Mouse (Mus musculus): Measurements from ENCODE around the gene Wnt7a.

The Wnt7a gene

GRCm38 (mm10) chr6:91410961-91411368, at the start of gene Wnt7a:
Wnt7a (minus strand) TSS chr6:91411363.
- DNase-seq (ENCODE audit: extremely low read depth, low read depth): no peak

GRCm38 (mm10) chr6:91459471-91459870, 48.3 kb upstream of the Wnt7a start:
- no peak for DNase-seq (ENCODE audit: extremely low read depth, low read depth)

DNA sequence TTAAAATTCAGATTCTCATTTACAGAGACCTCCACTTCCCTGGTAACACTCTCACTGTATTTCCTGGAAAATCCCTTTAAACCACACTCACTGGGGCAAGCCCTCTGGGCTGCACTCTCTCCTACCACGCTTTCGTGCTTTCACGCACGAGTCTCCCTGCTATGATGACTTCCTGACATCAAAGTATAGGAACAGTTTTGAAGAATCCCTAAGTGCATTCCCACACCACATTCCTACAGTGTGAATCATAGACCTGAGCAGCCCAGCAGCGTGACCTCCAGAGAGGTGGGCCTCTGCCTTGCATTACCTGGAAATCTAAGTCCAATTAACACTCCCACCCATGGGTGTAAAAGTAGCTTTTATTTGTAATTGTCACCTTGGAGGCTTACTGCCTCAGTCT, 43.4 kb upstream of the Wnt7a start:
- no peak for DNase-seq (ENCODE audit: extremely low read depth, low read depth)

DNA sequence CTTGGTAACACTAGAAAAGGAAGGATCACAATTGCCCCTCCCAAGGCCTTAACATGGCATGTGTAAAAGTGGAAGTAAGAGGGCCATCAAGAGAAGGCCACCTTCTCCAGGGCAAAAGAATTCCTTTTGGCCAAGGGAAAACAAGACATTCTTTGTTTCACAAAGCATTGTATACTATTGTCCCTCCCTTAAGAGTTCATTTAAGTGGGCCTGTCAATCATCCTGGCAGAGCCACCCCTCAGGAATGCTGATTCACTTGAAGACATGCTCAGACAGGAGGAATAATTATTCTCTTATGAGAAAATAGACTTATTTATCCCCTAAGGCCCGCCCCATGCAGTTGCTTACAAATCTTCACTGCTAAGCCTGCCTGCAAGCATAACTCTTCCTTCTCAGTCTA, 40.9 kb upstream of the Wnt7a start:
- no peak for DNase-seq (ENCODE audit: extremely low read depth, low read depth)

GRCm38 (mm10) chr6:91449472-91450225, 38.5 kb upstream of the Wnt7a start:
- no peak for DNase-seq (ENCODE audit: extremely low read depth, low read depth)

DNA sequence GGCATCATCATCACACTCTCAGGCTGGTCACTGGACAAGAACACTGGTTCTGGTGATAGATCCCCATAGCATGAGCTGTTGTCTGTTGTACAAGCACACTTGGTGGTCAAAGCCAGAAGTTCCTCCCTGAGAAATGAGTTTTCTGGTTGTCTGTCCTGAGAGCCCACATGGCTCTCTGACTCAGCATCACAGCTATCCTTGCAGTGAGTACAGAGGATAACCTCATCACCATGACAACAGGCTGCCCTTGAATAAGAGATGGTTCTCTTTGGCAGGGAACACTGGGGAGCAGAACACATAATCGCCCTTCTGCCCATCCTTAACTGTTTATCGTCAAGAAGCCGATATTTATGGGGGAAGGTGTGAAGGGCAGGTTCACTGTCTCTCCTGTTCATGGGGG, 34.2 kb upstream of the Wnt7a start:
- no peak for DNase-seq (ENCODE audit: extremely low read depth, low read depth)

GRCm38 (mm10) chr6:91441145-91441662, 30.0 kb upstream of the Wnt7a start:
- DNase-seq (ENCODE audit: extremely low read depth, low read depth): peak; percentile 34

- peak; percentile 83 for DNase-seq (ENCODE audit: extremely low read depth, low read depth)
Observed at GRCm38 (mm10) chr6:91440474-91441144, 29.4 kb upstream of the Wnt7a start.

- DNase-seq (ENCODE audit: extremely low read depth, low read depth): no peak
Observed at GRCm38 (mm10) chr6:91424151-91424550, 13.0 kb upstream of the Wnt7a start.

DNA sequence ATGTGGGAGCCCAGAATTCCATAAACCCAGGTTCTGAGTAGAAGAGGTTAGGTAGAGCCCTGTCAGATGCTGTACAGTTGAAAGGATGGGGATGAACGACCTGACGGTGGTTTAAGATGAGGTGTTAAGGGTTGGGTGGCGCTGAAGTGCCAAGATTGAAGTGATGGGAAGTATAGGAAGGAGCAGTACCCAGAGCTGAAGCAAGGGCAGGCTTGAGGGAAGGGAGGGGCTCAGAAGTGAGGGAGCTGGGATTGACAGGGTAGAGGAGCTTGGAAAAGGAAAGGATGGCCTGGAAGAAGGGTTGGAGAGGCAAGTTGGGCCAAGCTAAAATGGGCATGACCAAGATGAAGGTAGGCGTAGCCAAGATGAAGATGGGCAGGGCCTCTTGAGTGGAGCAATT, 10.5 kb upstream of the Wnt7a start:
- no peak for DNase-seq (ENCODE audit: extremely low read depth, low read depth)

DNA sequence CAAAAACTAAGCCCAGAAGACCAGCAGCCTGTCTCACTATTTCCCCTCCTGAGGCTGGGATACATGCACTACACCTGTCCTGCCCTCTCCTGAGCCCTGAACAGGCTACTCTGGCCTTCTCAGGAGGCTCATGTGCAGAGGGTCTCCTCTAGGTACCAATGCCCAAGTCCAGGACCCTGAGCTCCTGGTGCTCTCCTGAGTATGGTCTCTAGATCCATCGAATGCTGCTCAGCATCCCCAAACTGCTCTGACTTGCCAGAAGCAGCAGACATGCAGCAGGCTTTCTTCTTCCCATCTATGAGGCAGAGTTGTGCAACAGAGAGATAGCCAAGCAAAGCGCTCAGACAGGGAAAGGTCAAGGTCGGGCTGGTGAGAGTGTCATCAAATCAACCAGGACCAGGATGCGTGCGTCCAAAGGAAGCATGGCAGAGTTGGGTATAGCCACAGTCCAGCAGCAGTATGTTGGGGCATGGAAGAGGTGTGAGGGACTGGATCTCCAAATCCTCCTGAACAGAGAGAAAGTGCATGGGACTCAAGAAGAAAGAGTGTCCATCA, 6.2 kb upstream of the Wnt7a start:
- no peak for DNase-seq (ENCODE audit: extremely low read depth, low read depth)

- DNase-seq (ENCODE audit: extremely low read depth, low read depth): no peak
Observed at GRCm38 (mm10) chr6:91416146-91416545, 5.0 kb upstream of the Wnt7a start.

GRCm38 (mm10) chr6:91414890-91415289, 3.7 kb upstream of the Wnt7a start:
- DNase-seq (ENCODE audit: extremely low read depth, low read depth): no peak

DNA sequence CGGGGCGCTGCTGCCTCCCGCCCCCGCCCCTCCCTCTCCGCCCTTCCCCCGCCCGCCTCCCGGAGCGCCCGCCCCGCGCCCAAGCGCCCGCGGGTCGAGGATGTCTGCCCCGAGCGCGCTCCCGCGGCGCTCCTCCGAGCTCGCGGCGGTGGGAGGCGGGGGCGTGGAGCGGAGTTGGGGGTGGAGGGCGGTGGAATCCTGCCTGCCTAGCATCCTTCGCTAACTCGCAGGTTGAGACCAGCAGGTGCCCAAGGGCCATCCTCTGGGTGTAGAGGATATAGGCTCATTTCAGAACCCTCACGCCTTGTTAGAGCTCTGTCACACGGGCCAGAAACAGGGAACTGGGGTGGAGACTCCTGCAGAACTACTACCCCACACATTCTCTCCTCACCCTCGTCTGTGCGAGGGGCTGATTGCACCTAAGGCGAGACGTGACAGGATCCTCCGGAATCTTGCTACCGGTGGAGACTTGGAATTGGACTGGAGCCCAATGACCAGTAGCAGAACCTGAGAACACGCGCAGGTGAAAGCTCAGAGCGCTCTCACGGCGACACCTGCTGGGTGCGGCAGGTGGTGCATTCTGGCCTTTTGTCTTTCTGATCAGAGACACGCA, 312 bp upstream of the Wnt7a start:
- DNase-seq (ENCODE audit: extremely low read depth, low read depth): no peak

- no peak for DNase-seq (ENCODE audit: extremely low read depth, low read depth)
Observed at GRCm38 (mm10) chr6:91410168-91410780, 889 bp downstream of the Wnt7a start.

- DNase-seq (ENCODE audit: extremely low read depth, low read depth): no peak
Observed at GRCm38 (mm10) chr6:91409448-91410167, 1.6 kb downstream of the Wnt7a start.

DNA sequence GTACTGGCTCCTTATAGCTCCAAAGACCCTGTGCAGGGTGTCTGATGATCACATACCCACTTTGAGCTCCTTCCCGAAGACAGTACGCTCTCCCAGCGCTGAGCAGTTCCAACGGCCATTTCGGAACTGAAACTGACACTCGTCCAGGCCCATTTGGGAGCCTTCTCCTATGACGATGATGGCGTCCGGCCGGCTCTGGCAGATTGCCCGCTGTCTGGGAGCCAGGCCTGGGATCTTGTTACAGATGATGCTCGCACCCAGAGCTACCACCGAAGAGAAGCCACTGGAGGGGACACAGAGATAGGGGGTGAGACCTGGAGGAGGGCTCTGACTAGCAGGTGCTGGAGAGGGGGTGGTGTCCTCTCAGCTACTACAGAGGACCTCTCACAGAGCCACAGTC, 2.5 kb downstream of the Wnt7a start:
- DNase-seq (ENCODE audit: extremely low read depth, low read depth): no peak

DNA sequence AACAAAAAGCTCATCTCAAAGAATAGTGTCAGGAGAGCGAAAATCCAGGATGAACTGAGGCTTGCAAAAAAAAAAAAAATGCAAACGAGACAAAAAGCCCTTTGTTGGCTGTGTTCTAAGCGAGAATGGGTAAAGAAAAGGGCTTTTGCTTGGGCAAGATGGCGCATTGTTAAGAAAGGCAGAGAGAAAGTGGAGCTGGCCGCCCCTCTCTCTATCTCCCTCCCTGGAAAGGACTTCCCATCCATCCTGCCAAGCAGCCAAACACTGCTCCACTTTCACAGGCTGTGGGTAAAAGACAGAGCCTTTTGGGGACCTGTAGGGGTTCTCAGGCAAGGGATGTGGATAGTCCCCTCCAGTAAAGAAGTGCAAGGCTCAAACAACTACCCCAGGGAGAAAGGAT, 9.6 kb downstream of the Wnt7a start:
- DNase-seq (ENCODE audit: extremely low read depth, low read depth): no peak

DNA sequence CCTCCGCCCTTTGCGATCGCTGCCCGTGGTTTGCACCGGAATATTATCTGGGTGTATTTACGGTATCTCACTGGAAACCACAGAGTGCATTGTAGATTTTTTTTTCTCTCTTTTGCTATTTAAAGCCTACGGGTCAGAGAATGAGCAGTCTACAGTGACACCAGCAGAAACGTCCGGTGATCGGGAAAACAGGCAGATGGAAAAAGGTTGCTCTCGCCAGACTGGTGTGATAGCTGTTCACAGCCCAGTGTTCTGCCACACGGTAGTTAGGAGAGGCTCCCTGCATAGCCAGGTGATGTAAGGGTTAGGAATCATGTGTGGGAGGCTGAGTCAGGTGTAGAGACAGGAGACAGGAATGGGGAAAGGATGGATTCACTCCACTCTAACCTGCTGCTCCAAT, 10.6 kb downstream of the Wnt7a start:
- no peak for DNase-seq (ENCODE audit: extremely low read depth, low read depth)

DNA sequence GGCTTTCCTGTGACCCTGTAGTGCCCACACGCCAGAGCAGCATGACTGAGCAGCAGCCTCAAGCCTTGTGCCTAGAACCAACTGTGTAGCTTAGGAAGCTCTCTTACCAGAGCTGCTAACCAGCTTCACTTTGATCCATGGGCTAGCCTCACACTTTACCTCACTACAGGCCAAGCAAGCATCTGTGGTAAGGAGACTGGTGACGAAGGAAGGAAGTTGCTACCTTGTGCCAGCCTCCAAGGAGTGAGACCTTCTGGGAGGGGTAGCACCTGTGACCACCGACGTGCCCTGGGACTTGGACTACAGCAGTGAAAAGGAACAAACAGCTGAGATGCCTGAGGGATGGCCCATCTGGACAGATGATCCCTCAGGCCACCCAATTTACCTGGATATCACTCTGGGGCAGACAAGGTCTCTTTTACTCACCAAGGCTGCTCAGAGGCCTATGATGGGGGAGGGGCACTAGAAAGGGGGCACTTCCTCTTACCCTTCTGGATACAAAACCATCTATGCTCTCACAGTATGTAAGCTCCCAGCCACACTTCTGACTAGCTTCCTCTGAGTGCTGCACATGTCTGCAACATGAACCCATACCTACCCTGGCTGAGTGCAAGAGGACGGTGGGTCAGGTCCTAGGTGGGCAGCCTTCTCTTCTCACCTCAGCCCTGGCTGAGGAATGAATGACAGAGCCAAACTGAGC, 18.5 kb downstream of the Wnt7a start:
- DNase-seq (ENCODE audit: extremely low read depth, low read depth): no peak
